Mouse (Mus musculus) right cerebral cortex, adult 2 months (tissue): ENCODE results near the gene Fhit.
"Not testable (repeated sequence)": the region's sequence is repeated elsewhere in the genome, so short reads cannot be mapped to it uniquely, and the experiment has no call there.

ENCODE experiments used
- DNase-seq, 2 experiments: peaks; one replicate each; pipeline ENCODE4 v3.0.0; 2021 to 2022; ENCODE audit warnings: low spot score in 2 of 2

The Fhit gene

GRCm38 (mm10) chr14:10917893-10918803, 243.7 kb downstream of the Fhit start:
- no peak for DNase-seq

- no peak for DNase-seq
These were observed 253.8 kb downstream of the Fhit start for GRCm38 (mm10) chr14:10908011-10908410.

DNA sequence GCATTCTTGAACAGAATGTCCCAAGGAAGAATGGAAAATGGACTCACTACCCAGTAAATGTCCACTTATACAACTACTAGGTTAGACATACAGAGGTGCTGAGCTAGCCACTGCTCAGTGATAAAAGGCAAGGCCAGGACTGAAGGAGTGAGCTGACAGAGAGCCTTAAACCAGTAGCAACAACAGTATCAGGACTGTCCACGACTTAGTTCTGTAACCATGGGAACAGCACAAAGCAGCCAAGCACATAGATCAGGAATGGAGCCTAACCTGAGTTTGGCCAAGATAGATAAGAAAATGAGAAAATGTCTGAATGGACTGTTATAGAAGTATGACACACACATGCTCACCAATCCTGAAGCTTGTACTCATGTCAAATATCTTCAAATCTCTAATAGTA, 279.1 kb downstream of the Fhit start:
- no peak for DNase-seq

DNA sequence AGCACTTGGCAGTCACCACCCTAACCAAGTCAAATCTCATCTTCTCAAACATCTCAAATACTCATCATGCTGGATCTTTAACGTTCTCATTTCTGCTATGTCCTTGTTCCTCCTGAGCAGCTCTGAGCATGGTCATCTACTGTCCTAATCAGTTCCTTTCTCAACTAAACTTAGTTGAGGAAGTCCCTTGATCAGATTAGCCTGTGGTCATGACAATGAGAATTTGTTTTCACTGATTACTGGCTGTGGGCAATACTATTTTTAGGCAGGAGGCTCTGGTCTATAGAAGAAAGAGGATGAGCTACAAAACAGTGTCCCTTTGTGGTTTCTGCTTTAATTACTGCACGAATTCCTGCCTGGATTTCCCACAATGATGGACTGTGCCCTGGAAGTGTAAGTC, 281.1 kb downstream of the Fhit start:
- DNase-seq: no peak

DNA sequence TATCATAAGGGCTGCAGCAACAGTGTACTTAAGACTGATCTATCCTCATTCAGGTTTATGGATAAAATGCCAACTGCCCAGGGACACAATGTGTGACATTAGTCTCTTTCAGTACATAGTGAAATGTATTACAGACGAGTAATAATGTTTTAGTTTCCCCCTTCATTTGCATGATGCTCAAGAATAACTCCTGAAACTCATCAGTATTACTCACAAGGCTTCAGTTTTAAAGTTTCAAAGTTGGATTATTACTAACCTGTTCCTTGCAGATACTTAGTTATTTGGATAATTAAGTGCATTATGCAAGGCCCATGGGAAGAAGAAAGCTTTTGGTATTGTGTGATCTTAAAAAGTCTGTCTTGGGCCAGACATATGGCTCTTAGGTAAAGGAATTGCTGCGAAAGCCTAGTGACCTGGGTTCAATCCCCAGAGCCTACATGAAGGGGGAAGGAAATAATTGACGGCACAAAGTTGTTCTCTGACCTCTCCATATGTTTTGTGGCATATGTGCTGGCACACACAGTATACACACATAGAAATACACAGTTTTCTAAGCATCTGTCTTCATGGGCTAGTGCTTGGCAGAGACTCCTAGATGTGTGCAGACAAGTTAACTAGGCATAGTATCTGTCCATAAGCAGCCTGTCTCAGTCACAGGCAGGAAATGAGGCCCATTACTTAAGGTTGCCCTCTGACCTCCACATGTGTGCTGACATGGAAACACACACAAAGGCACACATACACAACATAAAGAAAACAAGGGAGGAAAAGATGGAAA, 287.1 kb downstream of the Fhit start:
- no peak for DNase-seq

DNA sequence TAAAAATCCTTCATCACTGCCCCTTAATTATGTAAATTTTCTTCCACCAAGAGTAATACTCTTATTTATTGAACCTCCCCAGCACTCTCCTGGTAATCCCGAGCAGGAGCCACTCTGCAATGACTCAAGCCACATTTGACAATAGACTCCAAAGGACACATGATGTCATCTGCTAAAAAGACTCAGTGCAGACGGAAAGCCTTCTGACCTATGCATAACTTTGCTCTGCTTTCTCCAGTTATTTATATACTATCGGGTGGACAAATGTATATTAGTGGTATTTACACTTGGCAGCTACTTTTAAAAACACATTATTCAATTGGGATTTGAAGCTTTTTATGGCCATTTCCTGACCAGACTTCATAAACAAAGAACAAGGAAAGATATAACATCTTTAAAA, 304.2 kb downstream of the Fhit start:
- no peak for DNase-seq

DNA sequence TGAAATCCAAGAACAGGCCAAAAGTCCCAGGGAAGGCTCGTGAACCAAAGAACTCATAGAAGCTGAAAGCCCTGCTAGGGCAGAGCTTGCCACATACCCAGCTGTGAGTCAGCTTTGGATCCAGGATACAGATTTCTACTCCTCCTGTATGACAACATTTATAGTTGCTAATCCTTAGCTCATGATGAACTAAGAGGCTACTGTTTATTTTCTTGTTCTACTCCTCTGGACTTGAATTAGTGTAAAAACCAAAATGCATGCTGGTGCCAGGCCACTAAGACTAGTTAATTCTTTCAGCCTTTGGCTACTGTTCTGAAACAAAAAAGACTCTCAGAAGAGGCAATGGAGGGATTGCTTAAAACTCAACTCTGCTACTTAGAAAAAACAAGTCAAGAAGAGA, 309.9 kb downstream of the Fhit start:
- no peak for DNase-seq

DNA sequence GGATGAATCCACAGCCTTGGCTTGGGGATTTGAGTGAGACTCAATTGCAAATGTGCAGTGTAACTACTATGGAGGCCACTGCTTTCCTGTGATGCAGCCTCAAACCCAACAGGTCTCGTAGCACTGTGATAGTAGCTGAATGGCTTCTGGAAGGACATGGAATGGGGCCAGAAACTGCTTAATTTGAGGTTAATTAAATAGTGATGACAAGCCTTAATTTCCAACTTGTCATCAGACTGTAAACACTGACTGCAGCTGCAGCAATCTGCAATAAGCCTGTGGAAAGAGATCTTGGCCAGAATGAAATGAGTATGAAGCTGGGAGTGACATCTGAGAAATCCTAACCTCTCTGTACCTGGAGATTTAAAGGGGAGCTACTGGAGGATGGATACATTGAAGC, 325.8 kb downstream of the Fhit start:
- no peak for DNase-seq

- DNase-seq: no peak
These were observed 337.0 kb downstream of the Fhit start for GRCm38 (mm10) chr14:10824819-10825218.

GRCm38 (mm10) chr14:10813551-10813950, 348.3 kb downstream of the Fhit start:
- no peak for DNase-seq

DNA sequence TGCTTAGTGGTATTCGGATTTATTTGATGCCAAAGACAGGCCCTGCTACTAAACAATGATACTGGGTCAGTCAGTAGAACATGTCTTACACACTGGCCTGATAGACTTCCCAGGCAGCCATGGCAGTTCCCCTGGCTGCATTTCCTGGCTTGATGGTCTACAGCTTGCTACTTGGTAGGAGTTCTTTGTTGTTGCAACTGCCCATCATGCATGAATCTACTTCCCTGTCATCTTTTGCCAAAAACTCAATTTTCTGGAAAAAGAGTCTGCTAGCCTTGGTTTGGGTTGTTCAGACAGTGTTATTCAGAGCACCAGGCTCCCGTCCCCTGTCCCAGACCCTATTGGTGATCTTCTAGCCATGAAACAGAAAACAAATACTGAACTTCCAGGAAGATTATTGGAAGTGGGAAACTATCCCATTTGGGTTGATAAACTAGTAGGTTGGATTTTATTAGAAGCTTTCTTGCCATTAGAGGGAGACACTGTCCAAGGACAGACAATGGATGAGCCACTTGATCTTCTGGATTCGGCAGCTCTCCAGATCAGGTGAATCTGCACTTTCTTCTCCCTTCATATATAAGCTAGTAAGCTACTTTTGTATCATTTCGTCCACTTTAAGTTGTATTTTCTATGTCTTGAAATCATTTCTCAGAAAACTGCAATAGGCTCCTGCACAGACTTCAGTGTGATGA, 363.2 kb downstream of the Fhit start:
- no peak for DNase-seq

- DNase-seq: no peak
These were observed 364.2 kb downstream of the Fhit start for GRCm38 (mm10) chr14:10797595-10797994.

DNA sequence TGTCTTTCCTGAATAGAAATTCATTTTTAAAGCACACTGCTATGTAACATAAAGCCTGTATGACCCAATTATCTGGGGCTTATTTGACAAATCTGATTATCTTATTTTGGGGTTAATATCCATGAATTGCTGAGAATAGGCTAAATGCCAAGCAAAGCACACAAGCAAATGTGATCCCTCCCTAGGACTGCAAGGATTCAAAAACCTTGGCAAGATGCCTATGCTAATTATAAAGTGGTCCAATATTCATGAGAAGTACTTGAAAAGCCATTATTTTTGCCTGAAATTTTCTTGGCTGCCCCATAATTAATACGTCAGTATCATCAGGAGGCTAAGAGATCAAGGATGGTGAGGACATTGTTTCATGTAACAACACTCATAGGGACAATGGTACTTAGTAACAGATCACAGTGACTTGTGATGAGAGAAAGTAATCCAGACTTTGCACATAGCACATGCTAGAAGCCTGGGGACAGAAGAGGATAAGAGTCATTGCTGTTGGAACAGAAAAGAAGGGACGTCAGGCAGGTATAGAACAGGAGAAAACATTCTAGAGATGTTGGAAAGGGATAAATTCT, 366.2 kb downstream of the Fhit start:
- no peak for DNase-seq

DNA sequence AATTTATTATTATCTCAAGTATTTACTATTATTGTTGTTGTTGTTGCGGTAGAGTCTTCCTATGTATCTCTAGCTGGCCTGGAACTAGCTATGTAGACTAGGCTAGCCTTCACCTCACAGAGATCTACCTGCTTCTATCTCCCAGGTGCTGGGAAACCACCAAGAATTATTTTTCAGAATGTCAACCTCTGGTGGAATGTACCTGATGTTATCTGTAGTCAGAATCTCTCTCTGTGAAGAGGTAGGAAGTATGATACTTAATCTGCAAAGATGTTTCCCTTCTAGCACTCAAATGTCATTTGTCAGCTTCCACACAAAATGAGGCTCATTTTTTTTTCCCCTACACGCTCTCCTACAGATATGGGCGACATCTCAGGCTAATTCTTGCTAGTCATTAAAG, 377.9 kb downstream of the Fhit start:
- no peak for DNase-seq

- DNase-seq: no peak
These were observed 383.1 kb downstream of the Fhit start for GRCm38 (mm10) chr14:10778721-10779120.

DNA sequence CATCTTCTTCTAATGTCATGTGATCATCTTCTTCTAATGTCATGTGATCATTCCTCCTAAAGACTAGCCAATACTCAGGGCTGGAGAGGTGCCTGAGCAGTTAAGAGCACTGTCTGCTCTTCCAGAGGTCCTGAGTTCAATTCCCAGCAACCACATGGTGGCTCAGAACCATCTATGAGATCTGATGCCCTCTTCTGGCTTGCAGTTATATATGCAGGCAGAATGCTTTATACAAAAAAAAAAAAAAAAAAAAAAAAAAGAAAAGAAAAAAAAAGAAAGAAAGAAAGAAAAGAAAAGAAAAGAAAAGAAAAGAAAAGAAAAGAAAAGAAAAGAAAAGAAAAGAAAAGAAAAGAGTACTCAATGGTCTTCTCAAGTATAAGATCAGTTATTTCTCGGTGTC, 407.0 kb downstream of the Fhit start:
- DNase-seq: not testable (repeated sequence)

DNA sequence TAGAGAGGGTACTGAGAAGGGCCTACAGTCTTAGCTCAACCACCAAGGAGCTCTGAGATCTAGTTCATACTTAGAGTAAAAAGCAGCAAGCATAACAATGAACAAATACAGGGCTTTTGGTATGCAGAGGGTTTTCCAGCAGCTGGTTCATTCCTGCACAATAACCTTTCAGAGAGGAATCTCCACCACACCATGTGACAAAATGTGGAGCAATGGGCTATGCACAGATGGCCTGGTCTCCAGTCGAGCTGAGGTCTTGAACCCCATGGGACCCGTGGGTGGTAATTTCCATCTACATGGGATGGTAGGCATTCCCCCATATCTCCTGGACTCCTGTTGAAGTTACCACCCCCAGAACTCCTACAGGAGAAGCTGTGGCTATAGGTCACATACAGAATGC, 423.8 kb downstream of the Fhit start:
- no peak for DNase-seq

- DNase-seq: peak; percentile 29 to 36
These were observed 439.3 kb downstream of the Fhit start for GRCm38 (mm10) chr14:10722525-10722924.

- no peak for DNase-seq
These were observed 448.9 kb downstream of the Fhit start for GRCm38 (mm10) chr14:10712916-10713315.

DNA sequence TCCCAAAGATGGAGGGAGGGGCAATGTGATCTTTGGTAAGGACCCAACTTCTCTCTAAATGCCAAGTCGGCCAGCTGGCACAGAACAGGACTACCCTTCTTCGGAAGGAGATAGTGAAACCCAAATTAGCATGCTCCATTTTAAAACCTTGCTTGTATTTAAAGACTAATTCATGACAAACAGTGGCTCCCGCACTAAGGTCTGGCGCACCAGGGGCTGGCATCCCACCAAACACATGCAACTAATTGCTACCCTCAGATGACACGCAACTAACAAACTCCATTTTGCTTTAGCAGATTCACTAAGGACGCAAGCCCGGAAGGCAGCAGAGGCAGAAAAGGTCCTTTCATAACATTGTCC, 449.3 kb downstream of the Fhit start:
- DNase-seq: peak; percentile 8 to 11

GRCm38 (mm10) chr14:10711841-10712521, 449.9 kb downstream of the Fhit start:
- DNase-seq: peak in 1 of 2 experiments; percentile 3
